Mouse (Mus musculus): ENCODE results near the gene Serping1.

Serping1 gene

GRCm38 (mm10) chr2:84760777-84761176 is 14.5 kb downstream of the Serping1 start:
- TF ChIP-seq GATA4 (IDR thresholded peaks at IDR 0.05; ENCODE audit: insufficient replicate concordance, low read length), result no peak

DNA sequence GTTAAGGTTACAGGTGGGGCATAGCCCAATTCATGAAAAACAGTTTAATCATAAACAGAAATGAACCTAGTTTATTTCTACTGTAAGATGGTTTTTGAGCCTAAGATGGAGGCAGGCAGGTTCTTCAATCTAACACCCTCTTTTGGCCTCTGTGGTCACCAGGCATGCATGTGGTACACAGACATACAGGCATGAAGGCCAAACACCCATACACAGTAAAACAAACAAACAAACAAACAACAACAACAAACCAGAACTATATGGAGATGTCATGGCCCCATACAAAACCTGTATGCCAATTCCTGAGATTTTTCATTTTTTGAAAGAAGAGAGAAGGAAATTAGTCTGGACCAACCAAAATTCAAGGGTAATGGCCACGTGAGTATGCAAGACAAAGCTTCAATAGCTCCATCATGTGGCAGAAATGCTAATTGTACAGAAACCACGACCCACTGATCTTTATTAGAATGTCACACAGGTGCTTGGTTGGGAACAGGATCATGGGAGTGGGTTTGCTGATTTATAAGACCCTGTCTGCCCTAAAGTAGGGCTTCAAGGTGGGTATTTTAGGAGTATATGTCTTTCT is 16.6 kb downstream of the Serping1 start:
- TF ChIP-seq GATA4 (IDR thresholded peaks at IDR 0.05; ENCODE audit: insufficient replicate concordance, low read length), result no peak

DNA sequence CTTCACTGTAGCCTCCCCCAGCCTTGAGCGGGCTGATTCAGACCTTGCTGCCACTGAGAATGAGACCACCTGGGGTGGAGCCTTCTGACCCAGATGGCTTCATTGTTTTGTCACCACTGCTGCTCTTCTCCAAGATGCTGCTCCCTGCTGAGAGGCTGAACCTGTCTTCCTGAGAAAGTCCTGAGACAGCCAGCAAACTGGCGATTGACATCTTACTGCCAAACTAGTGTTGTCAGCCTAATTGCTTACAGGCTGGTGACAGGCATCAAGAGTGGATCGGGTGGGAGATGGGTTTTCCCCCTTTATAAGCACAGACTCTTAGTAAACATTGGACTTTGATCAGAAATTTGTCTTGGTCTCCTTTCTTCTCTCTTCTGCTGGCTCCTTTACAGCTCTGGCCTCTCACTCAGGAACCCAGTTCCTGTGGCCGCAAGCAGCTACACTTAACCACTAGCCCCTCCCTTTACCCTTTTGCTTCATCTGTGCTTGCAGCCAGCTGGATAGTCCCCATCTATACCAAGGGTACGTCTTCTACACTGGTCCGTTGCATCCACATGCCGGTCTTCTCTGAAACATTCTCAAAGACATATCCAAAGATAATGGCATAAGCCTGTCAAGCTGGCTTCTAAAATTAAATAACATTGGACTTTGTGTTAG is 18.1 kb downstream of the Serping1 start:
- TF ChIP-seq GATA4 (IDR thresholded peaks at IDR 0.05; ENCODE audit: insufficient replicate concordance, low read length), result no peak

DNA sequence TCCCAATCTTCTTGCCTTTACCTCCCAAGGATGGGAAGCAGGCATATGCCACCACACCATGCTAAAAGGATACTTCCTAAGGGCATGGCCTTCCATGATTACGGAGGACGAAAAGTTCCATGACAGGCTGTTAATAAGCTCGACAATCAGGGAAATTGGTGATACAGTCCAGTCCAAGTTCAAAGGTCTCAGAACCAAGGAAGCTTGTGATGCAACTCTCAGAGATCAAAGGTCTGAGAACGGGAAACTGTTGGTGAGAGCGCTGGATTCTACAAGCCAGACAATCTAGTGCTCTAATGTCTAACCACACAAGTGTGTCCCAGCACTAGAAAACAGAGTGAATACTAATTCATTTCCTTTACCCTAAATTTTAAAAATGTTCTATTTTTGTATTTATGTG is 19.0 kb downstream of the Serping1 start:
- TF ChIP-seq GATA4 (IDR thresholded peaks at IDR 0.05; ENCODE audit: insufficient replicate concordance, low read length), result 0 out of 2 replicates have a peak, but pooled peaks have one; percentile 25

DNA sequence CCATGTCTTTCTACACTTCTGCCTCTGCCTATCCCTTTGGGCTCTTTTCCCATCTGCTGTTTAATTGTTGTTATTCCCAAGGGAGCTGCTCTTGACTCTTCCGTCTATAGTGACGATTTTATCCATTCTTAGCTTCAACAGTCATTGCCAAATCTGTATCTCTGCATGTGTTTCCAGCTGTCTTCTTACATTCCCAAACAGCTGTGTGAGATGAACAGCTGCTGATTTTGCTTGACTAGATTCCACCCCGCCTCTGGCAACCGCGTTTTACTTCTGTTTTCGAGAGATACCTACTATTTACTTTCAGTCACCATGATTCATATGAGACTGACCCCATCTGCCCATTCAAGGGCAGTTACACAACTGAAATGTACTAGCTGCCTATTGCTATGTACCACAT is 25.1 kb downstream of the Serping1 start:
- TF ChIP-seq GATA4 (IDR thresholded peaks at IDR 0.05; ENCODE audit: insufficient replicate concordance, low read length), result no peak

- no peak for TF ChIP-seq GATA4 (IDR thresholded peaks at IDR 0.05; ENCODE audit: insufficient replicate concordance, low read length)
These were observed 31.1 kb downstream of the Serping1 start for GRCm38 (mm10) chr2:84744126-84744525.

GRCm38 (mm10) chr2:84743561-84743960 is 31.7 kb downstream of the Serping1 start, which contains the start of gene Gm19426:
Gene Gm19426, minus strand, starts transcription at chr2:84743655.
- no peak for TF ChIP-seq GATA4 (IDR thresholded peaks at IDR 0.05; ENCODE audit: insufficient replicate concordance, low read length)

- TF ChIP-seq GATA4 (IDR thresholded peaks at IDR 0.05; ENCODE audit: insufficient replicate concordance, low read length), result no peak
These were observed 32.6 kb downstream of the Serping1 start for GRCm38 (mm10) chr2:84742451-84743283.

DNA sequence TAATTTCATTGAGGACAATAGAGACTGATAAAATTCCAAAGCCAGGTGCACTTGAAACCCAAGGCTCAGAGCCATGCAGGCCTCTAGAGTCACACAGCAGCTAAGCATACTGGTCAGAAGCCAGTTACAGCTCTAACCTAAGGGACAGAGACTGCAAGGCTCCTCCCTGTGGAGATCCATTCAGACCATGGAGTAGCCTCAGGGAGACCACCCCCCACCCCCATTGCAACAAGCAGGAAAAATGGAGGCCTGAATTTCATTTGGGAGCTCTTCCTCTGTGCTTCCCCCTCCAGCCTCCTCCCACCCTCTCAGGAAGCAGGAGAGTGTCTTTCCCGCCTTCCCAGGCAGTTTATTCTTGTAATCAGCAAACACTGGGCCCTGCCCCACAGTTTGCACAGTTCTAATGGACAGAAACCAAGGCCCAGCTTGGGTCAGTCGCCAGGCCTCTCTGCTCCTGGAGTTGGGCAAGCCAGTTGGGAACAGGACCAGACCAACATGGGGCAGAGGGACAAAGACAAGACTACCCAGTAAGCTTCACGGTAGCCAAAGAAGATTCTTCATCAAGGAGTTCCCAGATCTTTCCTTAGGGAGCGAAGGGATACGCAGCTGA is 33.3 kb downstream of the Serping1 start:
- peak; percentile 6; the same call in 1 of the 2 replicates for TF ChIP-seq GATA4 (IDR thresholded peaks at IDR 0.05; ENCODE audit: insufficient replicate concordance, low read length)

- TF ChIP-seq GATA4 (IDR thresholded peaks at IDR 0.05; ENCODE audit: insufficient replicate concordance, low read length), result no peak
These were observed 34.5 kb downstream of the Serping1 start for GRCm38 (mm10) chr2:84740608-84741333.

GRCm38 (mm10) chr2:84738271-84738911 is 36.9 kb downstream of the Serping1 start:
- TF ChIP-seq GATA4 (IDR thresholded peaks at IDR 0.05; ENCODE audit: insufficient replicate concordance, low read length), result no peak

DNA sequence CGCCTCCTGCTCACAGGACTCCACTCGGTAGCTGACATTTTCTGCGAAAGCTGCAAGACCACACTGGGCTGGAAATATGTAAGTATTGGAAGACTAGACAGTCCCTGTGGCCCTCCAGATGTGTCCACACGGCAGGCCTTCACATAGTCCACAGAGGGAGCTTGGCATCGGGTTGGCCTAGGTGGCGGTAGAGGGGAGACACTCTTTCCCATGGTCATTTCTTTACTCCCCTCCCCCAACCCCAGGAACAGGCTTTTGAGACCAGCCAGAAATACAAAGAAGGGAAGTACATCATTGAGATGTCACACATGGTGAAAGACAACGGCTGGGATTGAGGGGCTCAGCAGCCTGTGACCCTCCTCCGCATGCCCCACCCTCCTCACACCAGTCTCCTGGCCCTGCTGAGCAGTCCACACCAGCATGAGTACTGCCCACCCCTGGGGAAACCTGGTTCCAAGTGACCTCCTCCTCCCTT is 37.8 kb downstream of the Serping1 start:
- TF ChIP-seq GATA4 (IDR thresholded peaks at IDR 0.05; ENCODE audit: insufficient replicate concordance, low read length), result no peak

DNA sequence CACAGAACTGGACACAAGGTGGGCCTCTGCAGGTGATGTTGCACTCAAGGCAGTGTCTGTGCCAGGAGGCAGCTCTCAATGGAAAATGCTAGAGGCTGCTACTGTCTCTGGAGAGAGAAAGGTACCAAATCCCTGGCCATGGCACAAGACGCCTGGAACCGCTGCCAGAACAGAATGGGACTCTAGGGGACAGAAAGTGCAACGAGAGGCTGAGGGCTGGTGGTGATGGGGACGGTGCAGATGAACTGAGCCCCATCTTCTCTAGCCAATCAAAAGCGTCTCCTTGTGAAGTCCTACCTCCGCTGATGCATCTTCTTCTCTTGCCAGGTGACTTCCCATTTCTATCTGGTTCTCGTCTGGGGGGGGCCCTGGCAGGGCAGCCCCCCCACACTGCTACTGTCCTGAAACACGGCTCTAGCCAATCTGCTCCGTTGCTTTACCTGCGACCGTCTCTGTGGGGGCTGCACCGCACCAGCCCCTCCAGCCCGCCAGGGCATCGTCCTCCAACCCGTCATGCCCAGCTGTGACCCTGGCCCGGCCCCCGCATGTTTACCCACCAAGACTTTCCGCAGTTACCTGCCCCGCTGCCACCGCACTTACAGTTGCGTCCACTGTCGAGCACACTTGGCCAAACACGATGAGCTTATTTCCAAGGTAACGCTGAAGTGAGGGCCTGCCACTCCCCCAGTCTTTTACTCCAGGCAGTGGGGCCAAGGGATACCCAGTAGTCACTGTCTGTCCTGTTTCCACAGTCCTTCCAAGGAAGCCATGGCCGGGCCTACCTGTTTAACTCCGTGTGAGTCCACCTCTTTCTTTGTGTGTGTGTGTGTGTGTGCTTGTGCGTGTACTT is 38.7 kb downstream of the Serping1 start:
- TF ChIP-seq GATA4 (IDR thresholded peaks at IDR 0.05; ENCODE audit: insufficient replicate concordance, low read length), result no peak

Measured in liver, adult (tissue).